Comparison of ENCODE assay signal across 8 mouse cellular contexts in genomic region chr19:20797558-20798101, GRCm38 (mm10).
DNase-seq lines count a peak whose midpoint lies in the region; ATAC-seq lines count a peak whose summit lies in the region.

No protein-coding gene starts in this region.

- no peaks in the 10 kb centered on the region for H3K4me1 ChIP-seq in midbrain, embryonic 11.5 days (ENCODE audit: control insufficient read depth, insufficient read depth, low read length)
- 0 out of 2 replicates have a peak, but pooled peaks cover 2% of the 10 kb centered on the region for H3K4me1 ChIP-seq in midbrain, embryonic 10.5 days

- no peak overlapping the region for H3K4me3 ChIP-seq in midbrain, embryonic 11.5 days (ENCODE audit: low read depth, low read length)
- no peak overlapping the region for H3K4me3 ChIP-seq in midbrain, embryonic 10.5 days

- 52% methylated on average over 6 of the region's 6 CpGs for WGBS in midbrain, embryonic 11.5 days
- WGBS in midbrain, embryonic 10.5 days, result 70% methylated on average over 6 of the region's 6 CpGs

- H3K27ac ChIP-seq in midbrain, embryonic 11.5 days (ENCODE audit: low read depth, low read length), result no peak overlapping the region
- no peak overlapping the region for H3K27ac ChIP-seq in midbrain, embryonic 10.5 days (replicated peaks)

- H3K4me2 ChIP-seq in midbrain, embryonic 11.5 days, result no peak overlapping the region

- H3K36me3 ChIP-seq in midbrain, embryonic 11.5 days (ENCODE audit: control insufficient read depth, insufficient read depth, low read length), result no peaks in the 10 kb centered on the region
- H3K36me3 ChIP-seq in midbrain, embryonic 10.5 days, result no peaks in the 10 kb centered on the region

- intact Hi-C loops in heart, postnatal 14 days (cut with DNase I), result loop anchor here (2.0 to 5.0 kb wide), 2 partner anchors 575 to 765 kb away; no protein-coding TSS in a partner anchor

- DNase-seq in heart, adult 18-20 months, result peak; percentile 5 to 18
- DNase-seq in heart, postnatal 14 days, result no peak
- peak; percentile 90 for DNase-seq in midbrain, embryonic 11.5 days (ENCODE audit: low spot score, missing footprints)
- DNase-seq in midbrain, embryonic 10.5 days (ENCODE audit: low spot score), result no peak
- peak; percentile 17 for DNase-seq in embryo, embryonic 9.5 days (ENCODE audit: extremely low spot score)
- DNase-seq in adrenal gland, postnatal 14 days, result no peak
- no peak for DNase-seq in gastrocnemius, adult 8-10 months (ENCODE audit: low spot score in 2 of 2)

- H3K9ac ChIP-seq in midbrain, embryonic 11.5 days (ENCODE audit: low read length), result no peak overlapping the region

- peak; percentile 50; the same call in 1 of the 2 replicates for ATAC-seq in midbrain, embryonic 11.5 days (ENCODE audit: low FRiP score)
- ATAC-seq in megakaryocyte-erythroid progenitor cell, adult 5-6 weeks (replicated peaks; ENCODE audit: low FRiP score, low TSS enrichment, poor library complexity, severe bottlenecking), result peak; percentile 61; the same call in 1 of the 2 replicates

- no peaks in the 10 kb centered on the region for H3K9me3 ChIP-seq in midbrain, embryonic 11.5 days (ENCODE audit: control insufficient read depth, low read length)
- no peaks in the 10 kb centered on the region for H3K9me3 ChIP-seq in midbrain, embryonic 10.5 days (replicated peaks)

- no peaks in the 10 kb centered on the region for H3K27me3 ChIP-seq in midbrain, embryonic 11.5 days (ENCODE audit: control insufficient read depth, insufficient read depth, low read length)
- H3K27me3 ChIP-seq in midbrain, embryonic 10.5 days (ENCODE audit: low read depth, poor library complexity, severe bottlenecking), result no peaks in the 10 kb centered on the region

Comparison
In these comparisons a context has a peak if more than half of its experiments do, and no peak if none do; other contexts are left out.
1. DNase-seq: peak in heart, adult 18-20 months (2 of 2), midbrain, embryonic 11.5 days (single experiment) and embryo, embryonic 9.5 days (single experiment); none in heart, postnatal 14 days (0 of 2), midbrain, embryonic 10.5 days (single experiment), adrenal gland, postnatal 14 days (single experiment) and gastrocnemius, adult 8-10 months (0 of 2).